Mouse (Mus musculus): ENCODE data around the gene Ifit1bl1.

DNA sequence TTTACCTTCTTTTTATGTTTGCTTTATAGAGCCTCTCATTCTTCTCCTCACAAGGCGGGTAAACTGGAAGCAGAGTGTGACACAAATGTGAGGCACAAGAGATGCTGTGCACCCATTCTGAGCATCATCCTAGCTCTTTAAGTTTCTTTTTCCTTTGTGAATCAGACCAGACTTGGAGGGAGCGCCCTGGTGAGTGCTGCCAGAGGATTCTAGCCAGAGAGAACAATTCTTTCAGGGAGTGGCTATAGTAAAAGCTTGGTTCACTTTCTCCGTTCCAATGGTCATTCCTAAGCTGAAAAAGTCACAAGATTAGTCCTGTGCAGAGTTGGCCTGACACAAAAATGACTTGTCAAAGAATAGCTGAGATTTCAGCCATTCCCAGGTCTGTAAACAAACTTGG lies 45.1 kb downstream of the Ifit1bl1 start:
- no peak for TF ChIP-seq CTCF (IDR thresholded peaks at IDR 0.05; ENCODE audit: extremely low read depth, insufficient read length, insufficient replicate concordance, low read depth, low read length)
- TF ChIP-seq POLR2A (IDR thresholded peaks at IDR 0.05; ENCODE audit: low read depth, low read length): no peak

Measured in small intestine, adult 2 months (tissue).